Mouse (Mus musculus): ENCODE results near the gene Xirp1. TPM values are rescaled to one million over a fixed set of nuclear protein-coding genes. Genes with fewer than 3 reads are reported as not detected.

Gene Xirp1
- 100 to 1,000 TPM; 105 to 114 TPM for total RNA-seq (2021)
- long read RNA-seq, experiment 1, full-length matches to known transcripts: 17 of 40 reads
- long read RNA-seq, experiment 1, partial matches to known transcripts: 17 of 40 reads
- long read RNA-seq, experiment 1, other reads (novel, unspliced or antisense): 6 of 40 reads
- long read RNA-seq, experiment 2, full-length matches to known transcripts: 14 of 46 reads
- long read RNA-seq, experiment 2, partial matches to known transcripts: 24 of 46 reads
- long read RNA-seq, experiment 2, other reads (novel, unspliced or antisense): 8 of 46 reads

DNA sequence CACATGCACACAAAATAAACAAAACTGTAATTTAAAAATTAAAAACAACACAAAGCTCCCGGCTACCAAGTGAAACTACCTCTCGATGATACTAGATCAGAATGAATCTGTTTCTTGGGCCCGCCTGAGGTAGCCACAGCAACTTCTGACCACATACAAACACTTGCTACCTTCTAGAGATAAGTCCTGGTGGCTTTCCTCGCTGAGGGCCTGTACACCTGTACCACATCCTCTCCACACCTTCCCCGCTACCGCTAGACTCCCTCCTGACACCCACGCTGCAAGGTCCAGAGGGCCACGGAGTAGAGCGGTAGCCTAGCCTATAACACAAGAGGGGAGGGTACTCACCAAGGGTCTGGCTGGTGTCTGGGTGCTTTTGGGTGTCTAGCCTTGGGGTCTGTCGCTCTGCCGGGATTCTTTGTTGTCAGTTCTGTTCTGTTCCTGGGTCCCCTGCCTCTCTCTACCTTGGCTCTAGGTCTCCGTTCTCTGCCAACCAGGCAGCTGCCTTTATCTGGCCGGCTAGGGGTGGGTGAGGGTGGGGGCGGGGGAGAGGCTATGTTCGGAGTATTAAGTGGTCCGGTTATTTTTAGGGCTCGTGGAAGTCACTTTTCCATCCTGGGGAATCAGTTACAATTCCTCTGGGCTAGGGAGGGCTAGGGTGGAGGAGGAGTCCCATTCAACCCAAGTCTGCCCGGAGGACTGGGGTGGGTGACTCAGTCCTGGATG, at the start of gene Xirp1:
Gene Xirp1, minus strand, starts transcription at position 513 of the 726 bp plus-strand sequence.
- no peak for DNase-seq
- intact Hi-C loops (cut with DNase I): no loop called here

DNA sequence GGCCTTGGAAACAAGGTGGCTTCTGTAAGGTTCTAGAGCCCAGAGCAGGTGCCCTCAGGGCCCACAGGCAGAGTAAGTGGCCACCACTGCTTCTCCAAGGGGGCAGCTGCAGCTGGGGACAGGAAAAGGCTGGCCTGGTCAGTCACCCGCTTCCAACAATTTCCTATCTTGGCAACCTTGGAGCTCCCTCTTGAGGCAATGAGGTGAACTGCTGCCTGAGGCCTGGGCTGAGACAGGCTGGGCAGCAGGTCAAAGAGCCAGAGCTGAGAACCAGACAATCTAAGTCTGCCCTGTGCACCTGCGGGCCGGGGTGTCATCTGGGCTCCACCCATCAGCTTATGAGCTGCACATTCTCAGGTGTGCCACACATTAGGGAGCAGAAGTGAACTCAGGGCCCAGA, 49.8 kb upstream of the Xirp1 start:
- intact Hi-C loops (cut with DNase I): loop anchor here (1.0 to 5.0 kb wide), 3 partner anchors 44 to 161 kb away; no protein-coding TSS in a partner anchor

DNA sequence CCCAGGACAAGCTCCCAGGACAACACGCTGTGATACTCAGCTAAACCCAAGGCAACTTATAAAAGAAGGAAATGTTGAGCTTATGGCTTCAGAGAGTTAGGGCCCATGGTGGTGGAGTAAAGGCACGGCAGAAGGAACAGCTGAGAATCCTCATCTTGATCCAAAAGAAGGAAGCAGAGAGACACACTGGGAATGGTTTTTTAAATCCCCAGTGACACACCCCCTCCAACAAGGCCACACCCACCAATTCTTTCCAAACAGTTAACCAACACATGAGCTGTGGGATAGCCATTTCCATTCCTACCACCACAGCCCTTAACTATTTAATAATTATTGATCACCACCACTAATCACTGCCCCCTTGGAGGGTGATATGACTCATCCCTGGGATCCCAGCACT, 47.9 kb upstream of the Xirp1 start:
- DNase-seq: no peak
- intact Hi-C loops (cut with DNase I): loop anchor here (5.0 kb wide), 1 partner anchor 159 kb away; no protein-coding TSS in a partner anchor

More for the DNA sequence above, 49.8 kb upstream of the Xirp1 start:
- DNase-seq: peak; percentile 82 to 92

DNA sequence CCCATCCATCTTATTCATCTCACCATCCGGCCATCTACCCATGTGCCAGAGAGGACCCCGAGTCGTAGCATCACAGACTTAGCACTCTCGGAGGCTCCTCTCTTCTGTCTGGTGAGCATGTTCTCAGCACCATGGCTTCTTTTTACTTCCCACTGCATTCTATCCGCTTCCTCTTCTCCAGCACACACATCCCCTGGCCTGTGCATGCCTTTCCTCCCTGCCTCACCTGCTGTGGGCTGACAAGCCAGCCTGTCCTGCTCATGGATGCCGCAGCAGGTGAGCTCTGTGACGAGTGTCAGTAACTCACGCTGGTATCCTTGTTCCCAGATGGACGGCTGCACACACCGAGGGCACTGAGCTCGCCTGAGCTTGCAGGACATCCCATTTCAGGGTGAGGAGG, 46.4 kb upstream of the Xirp1 start, which contains the start of gene Cx3cr1:
Gene Cx3cr1, minus strand, starts transcription at position 101 of the 400 bp plus-strand sequence.
- intact Hi-C loops (cut with DNase I): loop anchor here (5.0 kb wide), 1 partner anchor 157 kb away; no protein-coding TSS in a partner anchor
- no peak for DNase-seq

DNA sequence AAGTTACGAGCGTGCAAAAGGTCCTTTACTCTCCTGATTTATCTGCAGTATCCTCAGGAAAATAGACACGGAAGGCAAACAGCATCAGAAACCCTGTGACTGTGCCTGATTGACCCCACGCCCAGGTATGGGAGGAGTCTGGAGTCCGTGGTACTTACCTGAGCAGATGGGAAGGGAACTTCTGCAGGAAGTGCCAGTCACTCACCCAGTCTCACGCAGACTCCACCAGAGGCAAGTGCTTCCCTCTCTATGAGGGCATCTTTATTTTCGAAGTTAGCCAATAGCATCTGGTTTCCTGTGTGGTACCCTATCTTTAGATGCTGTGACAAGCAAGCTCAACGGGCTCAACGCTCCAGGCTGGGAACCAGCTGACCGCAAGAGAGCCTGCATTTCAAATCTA, 44.6 kb upstream of the Xirp1 start:
- intact Hi-C loops (cut with DNase I): no loop called here
- DNase-seq: no peak

DNA sequence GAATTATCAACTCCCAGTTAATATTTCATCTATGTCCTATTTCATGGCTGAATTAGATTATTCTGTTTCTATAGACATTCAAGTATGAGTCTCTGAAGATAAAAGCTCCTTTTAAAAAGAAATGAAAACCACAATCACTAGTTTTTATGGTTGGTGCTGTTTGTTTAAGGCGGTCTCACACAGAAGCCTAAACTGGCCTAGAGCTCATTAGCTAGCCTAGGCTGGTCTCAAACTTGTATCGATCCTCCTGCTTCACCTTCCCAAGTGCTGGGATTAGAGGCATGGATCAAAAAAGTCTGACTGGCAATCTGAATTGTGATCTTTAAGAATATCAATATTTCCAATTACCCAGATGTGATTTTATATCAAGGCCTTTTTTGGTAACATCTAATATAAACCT, 44.2 kb upstream of the Xirp1 start:
- no peak for DNase-seq
- intact Hi-C loops (cut with DNase I): no loop called here

DNA sequence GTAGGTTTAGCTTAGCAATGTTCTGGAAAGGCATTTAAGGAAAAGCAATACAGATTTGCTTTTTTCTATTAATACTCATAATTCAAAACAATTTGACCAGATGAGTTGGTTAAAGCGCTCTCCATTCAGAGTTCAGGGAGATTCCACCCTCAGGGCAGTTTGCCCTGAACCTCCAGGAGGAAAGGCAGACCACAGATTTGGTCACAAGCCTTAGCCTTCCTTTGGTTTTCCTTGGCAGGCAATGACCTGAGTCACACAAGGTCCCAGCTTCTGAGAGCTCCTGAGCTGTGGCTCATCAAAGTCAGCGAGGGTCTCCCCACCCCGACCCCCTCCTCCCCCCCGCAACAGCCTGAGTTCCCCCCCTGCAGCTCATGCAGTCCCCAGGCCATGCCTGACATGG, 40.9 kb upstream of the Xirp1 start:
- DNase-seq: no peak
- intact Hi-C loops (cut with DNase I): no loop called here

DNA sequence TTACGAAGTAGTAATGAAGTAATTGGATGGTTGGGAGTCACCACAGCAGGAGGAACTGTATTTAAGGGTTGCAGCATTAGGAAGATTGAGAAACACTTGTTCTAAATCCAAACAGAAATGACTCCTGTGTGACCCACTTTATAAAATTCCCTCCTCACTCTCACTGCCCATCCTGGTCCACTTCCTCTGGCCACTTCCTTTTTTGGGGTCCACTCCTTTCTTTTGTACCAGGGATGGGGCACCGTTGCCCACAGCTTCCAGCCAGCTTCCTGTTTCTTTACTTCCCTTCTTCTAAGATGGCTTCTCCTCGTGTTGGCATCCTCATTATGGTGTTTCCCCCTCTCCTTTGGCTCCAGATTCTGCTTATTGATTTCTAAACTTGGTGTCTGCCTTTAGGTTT, 35.3 kb upstream of the Xirp1 start:
- DNase-seq: no peak
- intact Hi-C loops (cut with DNase I): no loop called here

DNA sequence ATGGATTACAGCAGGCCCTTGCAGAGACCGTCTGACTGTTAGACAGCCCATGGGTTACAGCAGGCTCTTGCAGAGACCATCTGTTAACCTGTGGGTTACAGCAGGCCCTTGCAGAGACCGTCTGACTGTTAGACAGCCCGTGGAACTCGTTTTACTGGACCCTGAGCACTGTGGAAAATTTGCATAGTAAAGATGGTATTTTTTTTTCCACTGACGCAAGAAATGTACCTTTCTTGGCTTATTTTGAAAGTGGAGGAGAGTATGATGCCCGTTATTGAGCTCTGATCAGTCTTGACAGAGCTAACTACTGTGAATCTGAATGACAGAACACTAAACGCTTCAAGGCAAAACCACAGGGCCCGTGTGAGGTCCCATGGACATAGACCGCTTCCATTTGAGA, 32.8 kb upstream of the Xirp1 start:
- no peak for DNase-seq
- intact Hi-C loops (cut with DNase I): no loop called here

DNA sequence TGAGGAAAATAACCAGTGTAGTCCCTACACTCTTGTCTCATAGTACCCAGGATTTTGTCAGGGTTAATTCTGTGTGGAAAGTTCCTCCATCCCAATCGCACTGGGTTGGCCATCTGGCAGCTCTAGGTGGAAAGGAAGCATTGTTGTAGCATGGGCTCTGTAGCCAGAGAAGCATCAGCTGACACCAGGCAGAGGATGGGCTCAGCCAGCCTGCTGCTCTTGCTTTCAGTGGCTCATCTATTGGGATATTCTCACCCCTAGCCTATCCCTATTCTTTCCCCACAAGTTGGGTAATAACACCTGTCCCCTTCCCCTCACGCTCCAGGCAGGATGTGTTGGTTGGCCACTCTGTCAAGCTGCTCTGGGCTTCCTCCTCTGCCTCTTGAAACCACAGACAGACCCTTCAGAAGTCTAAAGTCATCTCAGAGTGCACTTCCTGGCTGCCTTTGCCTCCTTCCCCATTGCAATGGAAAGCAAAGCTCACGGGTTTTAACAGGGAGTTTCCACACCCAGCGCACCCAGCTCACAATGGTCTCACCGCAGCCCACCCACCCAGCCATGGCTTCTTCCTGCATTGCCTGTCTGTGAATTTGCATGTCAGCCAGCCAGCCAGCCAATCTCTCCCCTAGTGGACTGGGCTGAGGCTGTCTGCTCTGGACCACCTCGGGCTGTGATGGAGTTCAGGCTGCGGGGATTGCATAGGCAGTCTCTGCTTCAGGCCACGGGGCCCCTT, 31.3 kb upstream of the Xirp1 start:
- peak in 1 of 2 experiments; percentile 10 for DNase-seq
- intact Hi-C loops (cut with DNase I): no loop called here

DNA sequence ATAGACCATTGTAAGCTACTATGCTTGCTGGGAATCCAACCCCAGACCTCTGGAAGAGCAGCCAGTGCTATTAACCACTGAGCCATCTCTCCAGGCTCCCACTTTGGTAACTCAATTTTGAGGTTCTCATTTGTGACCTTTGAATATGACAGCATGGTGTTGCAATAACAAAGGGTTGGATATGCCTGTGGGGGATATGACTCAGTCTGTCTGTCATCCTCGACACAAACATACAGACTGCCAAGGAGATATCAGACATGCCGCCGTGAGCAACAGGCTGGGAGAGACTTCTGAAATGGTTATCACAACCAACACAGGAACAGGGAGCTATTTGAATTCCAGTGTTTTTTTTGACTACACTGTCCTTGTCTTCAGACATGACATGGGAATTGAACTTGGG, 26.0 kb upstream of the Xirp1 start:
- intact Hi-C loops (cut with DNase I): no loop called here
- DNase-seq: no peak

DNA sequence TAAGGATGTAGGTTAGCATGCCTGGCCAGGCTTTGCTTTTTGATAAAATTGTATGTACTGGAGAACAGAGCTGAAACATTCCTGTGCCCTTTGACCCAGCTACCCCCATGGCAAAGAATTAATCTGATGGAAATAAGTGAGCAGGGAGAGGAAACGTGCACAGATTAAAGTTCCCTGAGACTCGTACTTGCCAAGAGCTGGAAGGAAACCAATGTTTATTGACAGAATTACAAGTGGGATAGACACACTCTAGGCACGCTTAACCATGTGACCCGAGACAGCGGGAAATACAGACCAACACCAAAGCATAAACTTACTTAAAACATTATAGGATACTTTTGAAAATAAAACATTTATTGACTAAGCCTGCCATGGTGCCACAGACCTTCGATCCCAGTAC, 25.1 kb upstream of the Xirp1 start:
- intact Hi-C loops (cut with DNase I): no loop called here
- no peak for DNase-seq

DNA sequence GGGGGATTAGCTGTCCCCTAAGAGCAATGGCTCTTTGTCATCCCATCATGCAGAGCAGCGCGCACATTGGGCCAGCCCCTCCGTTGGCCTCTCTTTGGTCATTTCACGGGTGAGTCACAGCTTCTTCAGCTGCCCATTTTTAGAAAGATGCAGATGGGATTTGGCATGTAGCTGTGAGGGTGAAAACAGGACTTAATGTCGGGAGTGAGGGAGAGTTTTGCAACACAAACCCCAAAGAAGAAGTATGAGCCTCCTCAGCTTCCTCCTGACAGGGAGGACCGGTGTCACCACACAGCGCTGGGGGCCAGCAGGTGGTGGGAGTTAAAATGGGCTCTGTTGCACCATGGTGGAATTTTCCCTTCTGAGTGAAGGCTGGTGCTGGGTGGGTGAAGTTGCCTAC, 19.7 kb upstream of the Xirp1 start:
- intact Hi-C loops (cut with DNase I): no loop called here
- no peak for DNase-seq

DNA sequence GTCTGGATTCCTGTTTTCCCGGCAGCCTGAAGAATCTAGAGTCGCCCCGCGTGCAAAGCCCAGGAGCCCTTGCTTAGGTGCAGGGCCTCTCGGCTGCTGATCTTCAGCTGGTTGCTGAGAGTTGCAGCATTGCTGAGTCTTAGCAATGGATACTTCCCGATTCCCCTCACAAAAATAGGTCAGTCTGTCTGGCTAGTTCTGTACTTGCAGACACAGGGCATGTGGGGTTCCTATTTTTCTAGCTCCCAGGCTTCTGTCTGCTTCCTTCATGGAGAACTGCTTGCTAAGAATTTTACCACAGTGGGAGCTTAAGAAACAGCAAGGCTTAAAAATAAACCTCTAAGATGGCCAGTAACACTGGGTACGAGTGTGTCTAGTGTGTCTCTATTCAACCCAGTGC, 14.0 kb upstream of the Xirp1 start:
- intact Hi-C loops (cut with DNase I): no loop called here
- no peak for DNase-seq

DNA sequence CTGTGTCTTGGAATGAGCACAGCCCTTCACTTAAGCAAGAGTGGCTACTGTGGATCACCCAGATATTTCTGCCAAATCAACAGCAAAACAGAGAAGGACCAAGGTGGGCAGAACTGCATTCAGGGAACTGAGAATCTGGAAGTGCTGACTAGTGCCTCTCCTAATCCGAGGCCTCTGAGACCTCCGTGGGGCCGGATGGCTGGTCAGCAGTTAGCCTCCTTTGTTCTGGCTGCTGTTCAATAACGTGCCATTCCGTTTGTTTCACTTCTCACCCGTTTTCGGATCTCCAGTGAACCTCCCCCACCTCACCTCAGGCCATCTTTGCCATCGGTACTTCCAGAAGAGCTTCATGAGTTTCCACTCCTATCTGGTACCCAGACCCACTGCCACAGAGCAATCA, 11.0 kb upstream of the Xirp1 start:
- DNase-seq: no peak
- intact Hi-C loops (cut with DNase I): no loop called here

DNA sequence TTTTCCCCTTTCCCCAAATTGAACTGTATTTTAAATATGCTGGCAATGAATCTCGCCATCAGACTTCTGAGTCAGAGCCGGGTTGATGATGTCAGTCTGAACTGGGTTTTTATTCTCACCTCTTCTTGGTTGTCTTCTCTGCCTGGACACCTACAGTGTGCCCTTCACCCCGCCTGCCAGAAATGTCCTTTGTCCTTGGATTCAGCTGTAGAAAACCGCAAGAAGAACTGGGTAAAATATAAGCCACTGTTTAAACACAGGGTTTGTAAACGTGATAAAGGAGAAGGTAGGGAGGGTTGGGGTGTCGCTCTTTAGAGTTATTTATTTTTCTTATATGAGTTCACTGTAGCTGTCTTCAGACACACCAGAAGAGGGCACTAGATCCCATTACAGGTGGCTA, 9.3 kb upstream of the Xirp1 start:
- DNase-seq: no peak
- intact Hi-C loops (cut with DNase I): no loop called here

DNA sequence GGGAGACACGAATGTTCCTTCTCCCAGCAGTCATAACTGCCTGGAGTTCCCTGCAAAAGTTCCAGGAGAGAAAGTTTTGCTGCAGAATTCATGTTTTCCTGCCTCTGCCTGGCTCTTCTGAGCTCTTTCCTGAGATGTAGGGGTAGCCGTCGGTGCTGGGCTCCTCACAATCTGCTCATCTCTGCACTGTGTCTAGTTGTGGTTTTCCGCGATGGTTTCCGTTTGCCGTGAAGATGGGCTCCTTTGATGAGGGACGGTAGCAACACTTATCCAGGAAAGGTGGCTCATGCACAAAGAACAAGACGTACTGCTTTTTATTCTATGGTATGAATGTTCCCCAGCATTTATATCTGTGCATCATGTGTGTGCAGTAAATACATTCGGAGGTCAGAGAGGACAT, 7.0 kb upstream of the Xirp1 start:
- intact Hi-C loops (cut with DNase I): no loop called here

DNA sequence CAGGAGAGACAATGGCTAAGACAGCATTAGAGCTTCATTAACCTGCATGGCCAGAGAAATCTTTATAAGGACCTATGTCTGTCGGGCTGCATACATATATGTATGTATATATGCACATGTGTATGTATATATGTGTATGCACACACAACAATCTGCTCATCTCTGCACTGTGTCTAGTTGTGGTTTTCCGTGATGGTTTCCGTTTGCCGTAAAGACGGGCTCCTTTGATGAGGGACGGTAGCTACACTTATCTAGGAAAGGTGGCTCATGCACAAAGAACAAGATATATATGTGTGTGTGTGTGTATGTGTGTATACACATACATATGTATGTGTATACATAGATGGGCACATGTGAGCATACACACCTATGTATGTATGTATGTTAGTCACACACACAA, 6.5 kb upstream of the Xirp1 start:
- intact Hi-C loops (cut with DNase I): loop anchor here (2.0 kb wide), 2 partner anchors 43 to 69 kb away; no protein-coding TSS in a partner anchor

More for the DNA sequence above, 7.0 kb upstream of the Xirp1 start:
- no peak for DNase-seq

DNA sequence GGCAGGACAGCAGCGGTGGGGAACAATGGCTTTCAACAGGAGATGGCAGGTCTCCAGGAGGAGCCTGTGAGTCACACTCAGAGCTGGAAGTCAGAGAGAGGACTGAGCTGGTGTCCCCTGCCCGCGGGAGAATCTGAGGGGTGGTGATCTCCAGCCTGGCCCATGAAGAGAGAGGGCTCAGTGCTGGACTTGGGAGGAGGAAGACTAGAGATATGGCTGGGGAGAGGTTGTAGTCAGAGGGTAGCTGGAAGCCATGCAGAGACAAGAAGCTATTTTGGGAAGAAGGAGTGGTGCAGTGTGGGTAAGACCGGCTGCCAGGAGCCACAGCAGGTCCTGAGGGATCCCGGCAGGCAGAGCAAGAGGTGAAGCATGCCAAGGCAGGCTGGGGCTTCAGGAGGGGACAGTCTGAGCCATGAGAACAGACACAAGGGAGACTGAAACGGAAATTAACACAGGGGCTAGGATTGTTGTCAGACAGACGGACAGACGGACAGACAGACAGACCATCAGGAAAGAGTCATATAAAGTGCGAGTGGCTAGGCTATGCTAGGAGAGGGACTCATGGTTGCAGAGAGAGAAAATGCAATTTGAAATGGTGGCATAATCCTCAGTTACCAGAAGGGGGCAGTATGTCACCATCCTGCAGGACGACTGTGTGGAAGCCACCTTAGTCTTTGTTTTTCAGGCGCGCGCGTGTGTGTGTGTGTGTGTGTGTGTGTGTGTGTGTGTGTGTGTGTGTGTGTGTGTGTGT, 4.2 kb upstream of the Xirp1 start:
- intact Hi-C loops (cut with DNase I): loop anchor here (2.0 kb wide), 2 partner anchors 45 to 71 kb away; no protein-coding TSS in a partner anchor
- peak; percentile 67 to 71 for DNase-seq

More for the DNA sequence above, 6.5 kb upstream of the Xirp1 start:
- DNase-seq: no peak

DNA sequence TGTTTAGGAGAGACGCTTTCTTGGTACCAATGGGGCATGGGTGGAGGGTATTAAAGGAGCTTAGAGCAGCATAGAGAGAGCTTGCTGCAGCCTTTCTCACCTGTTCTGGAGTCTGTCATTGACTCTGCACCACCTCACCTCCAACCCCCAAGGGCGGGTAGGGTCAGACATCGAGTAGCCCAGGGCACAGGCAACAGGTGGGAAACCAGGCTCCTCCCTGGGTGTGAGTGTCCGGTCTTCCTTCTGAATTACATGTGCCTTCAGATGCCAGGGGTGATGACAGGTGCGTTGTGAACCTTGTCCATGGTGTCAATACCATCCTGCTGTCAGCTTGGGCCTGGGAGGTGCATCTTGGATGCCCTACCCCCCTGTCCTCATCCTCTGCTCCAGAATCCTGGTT, 1.2 kb upstream of the Xirp1 start:
- intact Hi-C loops (cut with DNase I): no loop called here
- DNase-seq: no peak

Data from heart, postnatal 14 days (tissue).